Mouse (Mus musculus): ENCODE measurements around the gene Cep78. TPM values are rescaled to one million over a fixed set of nuclear protein-coding genes. Genes with fewer than 3 reads are reported as not detected.

Gene Cep78
- polyA plus RNA-seq, 1 experiment from 2014 or later, result 9.0 TPM

GRCm38 (mm10) chr19:15982926-15983738, 1.7 kb downstream of the Cep78 start:
- Histone ChIP-seq H3K27me3 (ENCODE audit: control insufficient read depth, insufficient read depth, low read length) (no peaks in the 10 kb centered on the region), H3K9me3 (ENCODE audit: control insufficient read depth, low read length) (no peaks in the 10 kb centered on the region), H3K9ac (ENCODE audit: low read length) (no peak overlapping the region), H3K27ac (replicated peaks) (no peak overlapping the region), H3K4me3 (ENCODE audit: low read depth, low read length) (no peak overlapping the region), H3K4me1 (replicated peaks; ENCODE audit: control insufficient read depth, insufficient read depth) (no peaks in the 10 kb centered on the region), H3K36me3 (ENCODE audit: control insufficient read depth, insufficient read depth, low read length) (peaks cover 2% of the 10 kb centered on the region; the same call in 1 of the 2 replicates), H3K4me2 (replicated peaks; ENCODE audit: low read depth) (no peak overlapping the region)
- ATAC-seq (ENCODE audit: low FRiP score, low TSS enrichment) (no peak), DNase-seq (ENCODE audit: low spot score) (no peak)
- TF ChIP-seq CTCF (IDR thresholded peaks at IDR 0.05; ENCODE audit: low read depth) (no peak), EP300 (optimal IDR thresholded peaks at IDR 0.05) (no peak)
- 57% methylated on average over 10 of the region's 10 CpGs for WGBS

- WGBS, result 34% methylated on average over 4 of the region's 4 CpGs
- Histone ChIP-seq H3K4me1 (replicated peaks; ENCODE audit: control insufficient read depth, insufficient read depth) (no peaks in the 10 kb centered on the region), H3K4me2 (replicated peaks; ENCODE audit: low read depth) (no peak overlapping the region), H3K9ac (ENCODE audit: low read length) (no peak overlapping the region), H3K27me3 (ENCODE audit: control insufficient read depth, insufficient read depth, low read length) (no peaks in the 10 kb centered on the region), H3K27ac (replicated peaks) (no peak overlapping the region), H3K9me3 (ENCODE audit: control insufficient read depth, low read length) (no peaks in the 10 kb centered on the region), H3K4me3 (ENCODE audit: low read depth, low read length) (no peak overlapping the region), H3K36me3 (ENCODE audit: control insufficient read depth, insufficient read depth, low read length) (peaks cover 5% of the 10 kb centered on the region; the same call in 1 of the 2 replicates)
- DNase-seq (ENCODE audit: low spot score) (peak; percentile 76), ATAC-seq (ENCODE audit: low FRiP score, low TSS enrichment) (peak; percentile 51; the same call in 1 of the 2 replicates)
- peak; percentile 90 for TF ChIP-seq CTCF (IDR thresholded peaks at IDR 0.05; ENCODE audit: low read depth)
- TF ChIP-seq EP300 (optimal IDR thresholded peaks at IDR 0.05), result no peak
These were observed 2.9 kb downstream of the Cep78 start for GRCm38 (mm10) chr19:15981861-15982260.

- Histone ChIP-seq H3K36me3 (ENCODE audit: control insufficient read depth, insufficient read depth, low read length) (0 out of 2 replicates have a peak, but pooled peaks cover 3% of the 10 kb centered on the region), H3K4me3 (ENCODE audit: low read depth, low read length) (no peak overlapping the region), H3K4me2 (replicated peaks; ENCODE audit: low read depth) (no peak overlapping the region), H3K9me3 (ENCODE audit: control insufficient read depth, low read length) (no peaks in the 10 kb centered on the region), H3K9ac (ENCODE audit: low read length) (no peak overlapping the region), H3K27ac (replicated peaks) (no peak overlapping the region), H3K4me1 (replicated peaks; ENCODE audit: control insufficient read depth, insufficient read depth) (no peaks in the 10 kb centered on the region), H3K27me3 (ENCODE audit: control insufficient read depth, insufficient read depth, low read length) (no peaks in the 10 kb centered on the region)
- TF ChIP-seq EP300 (optimal IDR thresholded peaks at IDR 0.05), result no peak
- WGBS, result 69% methylated on average over 4 of the region's 4 CpGs
- DNase-seq (ENCODE audit: low spot score) (no peak), ATAC-seq (ENCODE audit: low FRiP score, low TSS enrichment) (peak; percentile 18; the same call in 1 of the 2 replicates)
These were observed 11.4 kb downstream of the Cep78 start for GRCm38 (mm10) chr19:15973365-15973764.

- no peaks in the 10 kb centered on the region for H3K36me3 ChIP-seq (ENCODE audit: control insufficient read depth, insufficient read depth, low read length)
- H3K27ac ChIP-seq (replicated peaks), result no peak overlapping the region
- DNase-seq (ENCODE audit: low spot score) (no peak), ATAC-seq (ENCODE audit: low FRiP score, low TSS enrichment) (peak; percentile 81)
- H3K9me3 ChIP-seq (ENCODE audit: control insufficient read depth, low read length), result no peaks in the 10 kb centered on the region
- H3K4me1 ChIP-seq (replicated peaks; ENCODE audit: control insufficient read depth, insufficient read depth), result no peaks in the 10 kb centered on the region
- TF ChIP-seq CTCF (IDR thresholded peaks at IDR 0.05; ENCODE audit: low read depth) (peak; percentile 92), EP300 (optimal IDR thresholded peaks at IDR 0.05) (no peak)
- 57% methylated on average over 3 of the region's 3 CpGs for whole genome bisulfite sequencing
- H3K27me3 ChIP-seq (ENCODE audit: control insufficient read depth, insufficient read depth, low read length), result no peaks in the 10 kb centered on the region
- H3K4me3 ChIP-seq (ENCODE audit: low read depth, low read length), result no peak overlapping the region
- H3K4me2 ChIP-seq (replicated peaks; ENCODE audit: low read depth), result no peak overlapping the region
- no peak overlapping the region for H3K9ac ChIP-seq (ENCODE audit: low read length)
These were observed 19.7 kb downstream of the Cep78 start for GRCm38 (mm10) chr19:15965082-15965481.

GRCm38 (mm10) chr19:15964533-15964932, 20.3 kb downstream of the Cep78 start:
- DNase-seq (ENCODE audit: low spot score) (no peak), ATAC-seq (ENCODE audit: low FRiP score, low TSS enrichment) (no peak)
- Histone ChIP-seq H3K27me3 (ENCODE audit: control insufficient read depth, insufficient read depth, low read length) (no peaks in the 10 kb centered on the region), H3K4me3 (ENCODE audit: low read depth, low read length) (no peak overlapping the region), H3K27ac (replicated peaks) (no peak overlapping the region), H3K4me2 (replicated peaks; ENCODE audit: low read depth) (no peak overlapping the region), H3K36me3 (ENCODE audit: control insufficient read depth, insufficient read depth, low read length) (no peaks in the 10 kb centered on the region), H3K9me3 (ENCODE audit: control insufficient read depth, low read length) (no peaks in the 10 kb centered on the region), H3K9ac (ENCODE audit: low read length) (no peak overlapping the region), H3K4me1 (replicated peaks; ENCODE audit: control insufficient read depth, insufficient read depth) (no peaks in the 10 kb centered on the region)
- WGBS, result 89% methylated on average over 7 of the region's 7 CpGs
- TF ChIP-seq CTCF (IDR thresholded peaks at IDR 0.05; ENCODE audit: low read depth) (no peak), EP300 (optimal IDR thresholded peaks at IDR 0.05) (no peak)

- H3K27me3 ChIP-seq (ENCODE audit: control insufficient read depth, insufficient read depth, low read length), result no peaks in the 10 kb centered on the region
- no peak overlapping the region for H3K9ac ChIP-seq (ENCODE audit: low read length)
- TF ChIP-seq CTCF (IDR thresholded peaks at IDR 0.05; ENCODE audit: low read depth) (peak; percentile 24; the same call in 1 of the 2 replicates), EP300 (optimal IDR thresholded peaks at IDR 0.05) (no peak)
- DNase-seq (ENCODE audit: low spot score) (no peak), ATAC-seq (ENCODE audit: low FRiP score, low TSS enrichment) (no peak)
- H3K4me2 ChIP-seq (replicated peaks; ENCODE audit: low read depth), result no peak overlapping the region
- no peak overlapping the region for H3K4me3 ChIP-seq (ENCODE audit: low read depth, low read length)
- WGBS, result 81% methylated on average over 17 of the region's 17 CpGs
- no peak overlapping the region for H3K27ac ChIP-seq (replicated peaks)
- no peaks in the 10 kb centered on the region for H3K36me3 ChIP-seq (ENCODE audit: control insufficient read depth, insufficient read depth, low read length)
- H3K9me3 ChIP-seq (ENCODE audit: control insufficient read depth, low read length), result no peaks in the 10 kb centered on the region
- no peaks in the 10 kb centered on the region for H3K4me1 ChIP-seq (replicated peaks; ENCODE audit: control insufficient read depth, insufficient read depth)
These were observed 21.6 kb downstream of the Cep78 start for GRCm38 (mm10) chr19:15963011-15963695.
